Mouse (Mus musculus) heart, embryonic 11.5 days (tissue): ENCODE data around the gene Chrng. TPM values are rescaled to one million over a fixed set of nuclear protein-coding genes. Genes with fewer than 3 reads are reported as not detected.

Source experiments
- ATAC-seq: fragments of 200-750 bp; cut with Nextera tagmentation; replicated peaks from 2 replicates; pipeline ENCODE4 v1.8.0; 2017; ENCODE audit warnings: moderate library complexity; ENCODE audit not compliant: insufficient number of reproducible peaks, low FRiP score, low TSS enrichment
- H3K27ac ChIP-seq: fragments of 300-500 bp; sonication (generic); 2 replicates; pipeline ENCODE4 v1.5.1; 2014; ENCODE audit warnings: mild to moderate bottlenecking, low read depth, low read length
- H3K27me3 ChIP-seq: fragments of 300-500 bp; sonication (generic); 2 replicates; pipeline ENCODE4 v1.6.1; 2014; ENCODE audit warnings: mild to moderate bottlenecking, low read length, mixed read lengths; ENCODE audit not compliant: control insufficient read depth, insufficient read depth
- H3K36me3 ChIP-seq: fragments of 300-500 bp; sonication (generic); 2 replicates; pipeline ENCODE4 v1.6.1; 2014; ENCODE audit warnings: mild to moderate bottlenecking, low read length, moderate library complexity, mixed read lengths; ENCODE audit not compliant: control insufficient read depth, insufficient read depth
- H3K4me1 ChIP-seq: fragments of 300-500 bp; sonication (generic); 2 replicates; pipeline ENCODE4 v1.6.1; 2014; ENCODE audit warnings: low read length; ENCODE audit not compliant: control insufficient read depth, insufficient read depth
- H3K4me2 ChIP-seq: fragments of 300-500 bp; sonication (generic); 2 replicates; pipeline ENCODE4 v1.6.1; 2014; ENCODE audit warnings: mild to moderate bottlenecking, moderate library complexity
- H3K4me3 ChIP-seq: fragments of 300-500 bp; sonication (generic); 2 replicates; pipeline ENCODE4 v1.5.1; 2014; ENCODE audit warnings: low read depth, low read length
- H3K9ac ChIP-seq: fragments of 300-500 bp; sonication (generic); 2 replicates; pipeline ENCODE4 v1.6.1; 2014; ENCODE audit warnings: mild to moderate bottlenecking, low read depth, low read length, moderate library complexity
- H3K9me3 ChIP-seq: fragments of 300-500 bp; sonication (generic); replicated peaks from 2 replicates; pipeline ENCODE4 v1.6.1; 2016; ENCODE audit warnings: low read length; ENCODE audit not compliant: control insufficient read depth
- WGBS: fragments of 180-500 bp; shearing (Covaris S2); extraction: QIAGEN DNeasy Blood & Tissue Kit; methylation state at CpG from one replicate; pipeline ENCODE4 v1.1.7; 2014; ENCODE audit not compliant: insufficient replicate concordance; 5-methylcytosine and 5-hydroxymethylcytosine counted together
- polyA plus RNA-seq: library from polyadenylated mRNA; unstranded; fragments of >200 nt; fragmentation: Nextera tagmentation; extraction: Ambion mirVana; gene quantifications from 2 replicates; pipeline ENCODE4 v1.2.1, GENCODE M21; 2014

Chrng gene
- polyA plus RNA-seq, 1 experiment from 2014 or later, result 1.5 TPM

GRCm38 (mm10) chr1:87205038-87205437 lies 581 bp downstream of the Chrng start:
- Histone ChIP-seq H3K36me3 (no peaks in the 10 kb centered on the region), H3K9ac (no peak overlapping the region), H3K4me2 (no peak overlapping the region), H3K27me3 (peaks cover 34% of the 10 kb centered on the region), H3K4me3 (no peak overlapping the region), H3K4me1 (no peaks in the 10 kb centered on the region), H3K9me3 (no peaks in the 10 kb centered on the region), H3K27ac (no peak overlapping the region)
- no peak for ATAC-seq
- 49% methylated on average over 6 of the region's 6 CpGs for WGBS

- Histone ChIP-seq H3K27me3 (peaks cover 34% of the 10 kb centered on the region), H3K4me2 (no peak overlapping the region), H3K4me3 (no peak overlapping the region), H3K27ac (no peak overlapping the region), H3K9me3 (no peaks in the 10 kb centered on the region), H3K9ac (no peak overlapping the region), H3K4me1 (no peaks in the 10 kb centered on the region), H3K36me3 (no peaks in the 10 kb centered on the region)
- WGBS, result 27% methylated on average over 3 of the region's 3 CpGs
- ATAC-seq, result no peak
Observed at GRCm38 (mm10) chr1:87205502-87205901, 1.0 kb downstream of the Chrng start.

GRCm38 (mm10) chr1:87206339-87206738 lies 1.9 kb downstream of the Chrng start:
- Histone ChIP-seq H3K9ac (no peak overlapping the region), H3K4me2 (no peak overlapping the region; the same call in 1 of the 2 replicates), H3K4me3 (no peak overlapping the region; the same call in 1 of the 2 replicates), H3K27me3 (peaks cover 34% of the 10 kb centered on the region), H3K36me3 (no peaks in the 10 kb centered on the region), H3K9me3 (no peaks in the 10 kb centered on the region), H3K27ac (no peak overlapping the region), H3K4me1 (no peaks in the 10 kb centered on the region)
- WGBS, result 15% methylated on average over 17 of the region's 17 CpGs
- no peak for ATAC-seq

GRCm38 (mm10) chr1:87211431-87211830 lies 7.0 kb downstream of the Chrng start:
- 71% methylated on average over 4 of the region's 4 CpGs for WGBS
- Histone ChIP-seq H3K4me3 (no peak overlapping the region), H3K9me3 (no peaks in the 10 kb centered on the region), H3K4me1 (peaks cover 14% of the 10 kb centered on the region), H3K27ac (no peak overlapping the region), H3K9ac (no peak overlapping the region), H3K27me3 (peaks cover 26% of the 10 kb centered on the region), H3K4me2 (no peak overlapping the region), H3K36me3 (no peaks in the 10 kb centered on the region)
- no peak for ATAC-seq

GRCm38 (mm10) chr1:87213735-87214704 lies 9.6 kb downstream of the Chrng start, which contains the start of gene Eif4e2:
Gene Eif4e2, plus strand, starts transcription at chr1:87213914.
- H3K9ac ChIP-seq, result peak within 1 kb of the TSS; percentile 96
- H3K36me3 ChIP-seq, result no peaks in the 10 kb centered on the region

GRCm38 (mm10) chr1:87214748-87215147 lies 10.3 kb downstream of the Chrng start:
- no peak for ATAC-seq
- no peaks in the 10 kb centered on the region for H3K9me3 ChIP-seq
- peak overlapping the region; percentile 87 for H3K4me2 ChIP-seq
- peak overlapping the region; percentile 85 for H3K4me3 ChIP-seq
- peak overlapping the region; percentile 96 for H3K9ac ChIP-seq
- H3K27me3 ChIP-seq, result no peaks in the 10 kb centered on the region
- 23% methylated on average over 4 of the region's 4 CpGs for WGBS
- H3K4me1 ChIP-seq, result peaks cover 17% of the 10 kb centered on the region
- H3K36me3 ChIP-seq, result peaks cover 3% of the 10 kb centered on the region; the same call in 1 of the 2 replicates
- H3K27ac ChIP-seq, result peak overlapping the region; percentile 100

More at GRCm38 (mm10) chr1:87213735-87214704, 9.6 kb downstream of the Chrng start, which contains the start of gene Eif4e2:
- Histone ChIP-seq H3K27me3 (peaks cover 5% of the 10 kb centered on the region; the same call in 1 of the 2 replicates), H3K4me2 (peak within 1 kb of the TSS; percentile 87), H3K4me3 (peak within 1 kb of the TSS; percentile 85), H3K27ac (peak within 1 kb of the TSS; percentile 100), H3K4me1 (peaks cover 17% of the 10 kb centered on the region), H3K9me3 (no peaks in the 10 kb centered on the region)
- peak; percentile 94 for ATAC-seq
- WGBS, result under 1% methylated on average over 86 of the region's 99 CpGs

- H3K27me3 ChIP-seq, result no peaks in the 10 kb centered on the region
- H3K9ac ChIP-seq, result no peak overlapping the region
- H3K36me3 ChIP-seq, result peaks cover 22% of the 10 kb centered on the region
- 68% methylated on average over 3 of the region's 3 CpGs for WGBS
- no peaks in the 10 kb centered on the region for H3K9me3 ChIP-seq
- no peak for ATAC-seq
- H3K4me2 ChIP-seq, result no peak overlapping the region
- H3K27ac ChIP-seq, result no peak overlapping the region
- H3K4me3 ChIP-seq, result no peak overlapping the region
- peaks cover 16% of the 10 kb centered on the region for H3K4me1 ChIP-seq
Observed at GRCm38 (mm10) chr1:87217938-87218337, 13.5 kb downstream of the Chrng start.

- no peaks in the 10 kb centered on the region for H3K27me3 ChIP-seq
- H3K36me3 ChIP-seq, result peaks cover 59% of the 10 kb centered on the region
- H3K27ac ChIP-seq, result no peak overlapping the region
- H3K4me3 ChIP-seq, result no peak overlapping the region
- ATAC-seq, result no peak
- no peaks in the 10 kb centered on the region for H3K9me3 ChIP-seq
- no peaks in the 10 kb centered on the region for H3K4me1 ChIP-seq
- H3K4me2 ChIP-seq, result no peak overlapping the region
- no peak overlapping the region for H3K9ac ChIP-seq
- WGBS, result 92% methylated on average over 8 of the region's 8 CpGs
Observed at GRCm38 (mm10) chr1:87225739-87226138, 21.3 kb downstream of the Chrng start.
